Mouse (Mus musculus): ENCODE results near the gene Siah1b.
A peak's percentile ranks its signal among the peaks of the same experiment; 100 is the strongest.

Gene Siah1b

GRCm38 (mm10) chrX:164032526-164032925 lies 43.8 kb downstream of the Siah1b start:
- no peak for DNase-seq (ENCODE audit: low read depth, low spot score)

DNA sequence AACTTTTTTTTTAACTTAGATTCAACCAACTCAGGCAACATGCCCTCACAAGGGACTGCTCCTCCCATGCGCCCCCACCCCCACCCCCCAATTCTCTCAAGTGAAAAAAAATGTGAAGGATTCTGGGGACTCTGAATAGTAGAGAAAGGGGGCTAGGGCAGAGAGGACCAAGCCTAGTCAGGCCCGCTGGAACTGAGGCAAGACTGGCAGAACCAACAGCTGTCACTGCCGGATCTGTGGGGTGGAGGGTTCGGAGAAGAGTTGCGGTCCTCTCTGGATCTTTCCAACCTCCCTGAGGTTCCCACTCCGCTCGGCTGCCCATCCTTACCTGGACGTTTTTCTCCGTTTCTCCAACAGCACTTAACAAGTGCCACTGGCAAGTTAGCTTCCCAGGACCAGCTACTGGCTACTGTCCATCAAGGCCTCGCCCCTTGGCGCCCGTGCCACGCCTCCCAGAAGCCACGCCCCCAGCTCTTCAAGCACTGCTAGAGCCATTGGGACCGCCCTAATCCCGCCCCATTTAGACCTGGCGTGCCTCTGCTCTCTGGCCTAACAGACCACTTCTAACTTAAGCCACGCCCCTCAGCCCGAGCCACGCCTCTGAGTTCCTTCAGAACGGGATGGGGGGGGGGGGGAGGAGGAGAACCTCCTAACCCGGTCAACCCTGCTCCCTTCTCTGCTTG lies 48.5 kb downstream of the Siah1b start, which contains the start of gene Car5b:
TSS of gene Car5b (minus strand) at position 391 of the 683 bp plus-strand sequence.
- peak; percentile 68 for DNase-seq (ENCODE audit: low read depth, low spot score)

Measured in WW6 (cell line).